ENCODE assay signal across 7 mouse cellular contexts in the genomic region with DNA sequence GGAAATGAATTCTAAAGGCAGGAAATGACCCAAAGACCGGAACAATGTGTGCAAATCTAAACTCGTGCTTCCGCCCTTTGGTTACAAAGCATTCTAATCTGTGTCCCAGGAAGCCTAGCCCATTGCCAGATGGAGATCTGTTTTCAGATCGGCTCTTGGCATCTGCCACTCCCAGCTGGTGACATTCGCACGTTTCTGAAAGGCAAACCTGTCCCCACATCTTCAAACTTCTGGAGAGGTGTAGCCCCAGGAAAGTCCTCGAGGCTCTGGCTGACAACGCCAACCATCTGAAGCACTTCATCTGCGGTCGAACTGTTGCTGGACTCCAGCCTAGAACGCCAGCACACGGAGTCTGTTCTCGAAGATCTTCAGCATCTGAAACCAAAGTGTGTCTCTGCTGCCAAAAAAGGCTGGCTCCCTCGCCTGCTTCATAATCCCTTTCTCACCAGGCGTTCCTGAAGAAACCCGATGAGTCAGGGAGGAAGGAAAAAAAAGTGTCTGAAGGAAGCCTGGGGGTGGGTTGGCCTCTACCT.
A peak's percentile ranks its signal among the peaks of the same experiment; 100 is the strongest.
DNase-seq lines count a peak whose midpoint lies in the region; ATAC-seq lines count a peak whose summit lies in the region.

No protein-coding gene starts in this region.

- no peak overlapping the region for H3K4me3 ChIP-seq in forebrain, embryonic 16.5 days (replicated peaks; ENCODE audit: low read length)
- no peak overlapping the region for H3K4me3 ChIP-seq in stomach, embryonic 14.5 days (ENCODE audit: low read depth, low read length)

- peak overlapping the region; percentile 27 for H3K4me2 ChIP-seq in forebrain, embryonic 16.5 days (ENCODE audit: low read length)
- H3K4me2 ChIP-seq in stomach, embryonic 14.5 days (replicated peaks; ENCODE audit: low read depth, low read length), result peak overlapping the region; percentile 22

- no peak overlapping the region for H3K9ac ChIP-seq in forebrain, embryonic 16.5 days (replicated peaks; ENCODE audit: low read depth, low read length)
- H3K9ac ChIP-seq in stomach, embryonic 14.5 days (replicated peaks; ENCODE audit: low read depth, low read length), result no peak overlapping the region

- WGBS in forebrain, embryonic 16.5 days, result 17% methylated on average over 16 of the region's 16 CpGs
- whole genome bisulfite sequencing in stomach, embryonic 14.5 days, result 22% methylated on average over 16 of the region's 16 CpGs

- H3K9me3 ChIP-seq in forebrain, embryonic 16.5 days (ENCODE audit: control insufficient read depth, low read length), result no peaks in the 10 kb centered on the region
- H3K9me3 ChIP-seq in stomach, embryonic 14.5 days (ENCODE audit: control insufficient read depth, low read depth, low read length), result no peaks in the 10 kb centered on the region

- peak; percentile 81 for DNase-seq in MN1 (ENCODE audit: low spot score)
- peak; percentile 98 for DNase-seq in brain, adult 2 months (ENCODE audit: low read depth, low spot score)
- peak; percentile 82 to 83 for DNase-seq in heart, postnatal 10 days
- DNase-seq in layer of hippocampus, postnatal 14 days (ENCODE audit: low spot score in 2 of 2), result peak; percentile 79 to 85
- DNase-seq in lung, postnatal 10 days, result peak; percentile 89

- H3K4me1 ChIP-seq in forebrain, embryonic 16.5 days (replicated peaks; ENCODE audit: control insufficient read depth, insufficient read depth, low read length), result peaks cover 18% of the 10 kb centered on the region
- peaks cover 23% of the 10 kb centered on the region for H3K4me1 ChIP-seq in stomach, embryonic 14.5 days (ENCODE audit: control insufficient read depth, insufficient read depth, low read length)

- no peaks in the 10 kb centered on the region for H3K36me3 ChIP-seq in forebrain, embryonic 16.5 days (ENCODE audit: control insufficient read depth, insufficient read depth)
- no peaks in the 10 kb centered on the region for H3K36me3 ChIP-seq in stomach, embryonic 14.5 days (ENCODE audit: control insufficient read depth, insufficient read depth, low read length)

- H3K27me3 ChIP-seq in forebrain, embryonic 16.5 days (replicated peaks; ENCODE audit: control insufficient read depth, insufficient read depth, low read length), result no peaks in the 10 kb centered on the region
- H3K27me3 ChIP-seq in stomach, embryonic 14.5 days (ENCODE audit: control insufficient read depth, insufficient read depth, low read length), result no peaks in the 10 kb centered on the region

- H3K27ac ChIP-seq in forebrain, embryonic 16.5 days (ENCODE audit: low read length), result peak overlapping the region; percentile 73
- peak overlapping the region; percentile 84 for H3K27ac ChIP-seq in stomach, embryonic 14.5 days (ENCODE audit: low read length)

- ATAC-seq in forebrain, embryonic 16.5 days, result peak; percentile 84
- ATAC-seq in stomach, embryonic 14.5 days (ENCODE audit: insufficient number of reproducible peaks, insufficient read depth, low FRiP score, low read depth), result peak; percentile 54

- intact Hi-C loops in heart, postnatal 10 days (cut with DNase I), result loop anchor here (5.0 kb wide), 1 partner anchor 119 kb away; no protein-coding TSS in a partner anchor
